Mouse (Mus musculus): ENCODE measurements around the gene Ndufaf8. TPM values are rescaled to one million over a fixed set of nuclear protein-coding genes. Genes with fewer than 3 reads are reported as not detected.

The Ndufaf8 gene
- 16.9 TPM for polyA plus RNA-seq (2015; fragmentation: Illumina TruSeq; extraction: RNeasy Lipid Tissue Mini Kit (QIAGEN cat#74804); ENCODE audit: insufficient read depth, low read depth, low replicate concordance)

DNA sequence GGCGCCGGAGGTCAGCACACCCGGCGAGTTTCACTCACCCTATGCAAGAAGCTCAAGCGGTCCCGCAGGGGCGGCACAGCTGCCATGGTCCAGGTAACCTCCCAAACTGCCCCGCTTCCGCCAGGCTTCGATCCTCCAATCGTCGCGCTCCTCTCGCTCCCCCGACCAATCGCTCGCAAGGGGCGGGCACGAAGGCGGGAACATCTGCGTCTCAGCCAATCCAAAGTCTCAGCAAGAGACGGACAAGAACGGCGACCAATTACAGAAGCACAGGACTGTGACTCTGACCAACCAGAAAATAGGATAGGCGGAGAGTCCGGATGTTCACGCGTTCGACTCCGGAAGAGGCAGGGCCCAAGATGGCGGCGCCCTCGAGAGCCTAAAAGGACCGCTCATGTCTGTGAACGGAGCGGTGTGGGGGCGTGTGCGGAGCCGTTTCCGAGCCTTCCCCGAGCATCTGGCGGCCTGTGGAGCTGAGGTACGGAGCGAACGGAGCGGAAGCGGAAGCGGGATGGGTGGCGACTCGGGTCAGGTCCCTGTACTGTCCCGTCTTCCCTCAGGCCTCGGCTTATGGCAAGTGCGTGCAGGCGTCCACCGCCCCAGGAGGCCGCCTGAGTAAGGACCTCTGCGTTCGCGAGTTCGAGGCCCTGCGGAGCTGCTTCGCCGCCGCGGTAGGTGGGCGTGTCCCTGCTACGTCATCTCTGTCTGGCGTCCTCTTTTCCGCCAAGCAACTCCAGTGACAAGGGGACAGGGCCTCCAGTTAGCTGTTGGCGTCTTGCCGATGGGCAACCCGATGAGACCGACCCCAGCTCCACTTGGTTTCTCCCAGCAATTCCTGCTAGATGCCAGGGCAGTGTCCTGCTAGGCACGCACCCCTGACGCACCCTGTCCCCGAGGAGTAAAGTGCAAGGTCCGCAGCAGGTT lies at the start of gene Ndufaf8, which contains the start of gene Tepsin:
Gene Ndufaf8, plus strand, starts transcription at position 341 of the 924 bp plus-strand sequence.
Gene Tepsin, minus strand, starts transcription at position 144 of the 924 bp plus-strand sequence.

DNA sequence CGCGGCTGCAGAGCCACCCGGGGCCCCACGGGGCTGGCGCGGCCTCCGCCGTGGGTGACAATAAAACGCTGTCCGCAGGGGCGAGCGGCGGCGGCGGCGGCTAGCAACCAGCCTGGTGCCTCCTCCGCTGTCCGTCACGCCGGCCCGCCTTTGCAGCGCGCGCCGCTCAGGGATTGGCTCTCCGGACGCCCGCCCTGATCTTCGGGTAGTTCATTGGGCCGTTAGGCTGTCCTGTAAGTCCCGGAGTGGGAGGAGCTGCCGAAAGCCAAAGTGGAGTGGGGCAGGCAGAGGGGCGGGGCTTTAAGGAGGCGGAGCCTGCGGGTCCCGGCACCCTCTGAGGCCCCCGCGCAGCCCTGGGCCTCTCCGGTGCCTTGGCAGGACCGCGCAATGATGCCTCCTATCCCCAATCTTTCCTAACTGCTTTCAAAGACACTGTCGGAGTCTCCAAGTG lies 12.0 kb upstream of the Ndufaf8 start, which contains the start of gene Cep131:
Gene Cep131, minus strand, starts transcription at position 126 of the 451 bp plus-strand sequence.

Other genes with a start within 250 kb of the Ndufaf8 start
- gene Chmp6, start 185.5 kb upstream of the Ndufaf8 start, polyA plus RNA-seq (2015; fragmentation: Illumina TruSeq; extraction: RNeasy Lipid Tissue Mini Kit (QIAGEN cat#74804); ENCODE audit: insufficient read depth, low read depth, low replicate concordance) = 7.9 TPM
- gene Baiap2, start 156.2 kb upstream of the Ndufaf8 start, polyA plus RNA-seq (2015; fragmentation: Illumina TruSeq; extraction: RNeasy Lipid Tissue Mini Kit (QIAGEN cat#74804); ENCODE audit: insufficient read depth, low read depth, low replicate concordance) = 14.7 TPM
- 3.7 TPM for gene Aatk, start 51.8 kb upstream of the Ndufaf8 start, polyA plus RNA-seq (2015; fragmentation: Illumina TruSeq; extraction: RNeasy Lipid Tissue Mini Kit (QIAGEN cat#74804); ENCODE audit: insufficient read depth, low read depth, low replicate concordance)
- gene Cep131, start 12.1 kb upstream of the Ndufaf8 start, polyA plus RNA-seq (2015; fragmentation: Illumina TruSeq; extraction: RNeasy Lipid Tissue Mini Kit (QIAGEN cat#74804); ENCODE audit: insufficient read depth, low read depth, low replicate concordance) = 9.6 TPM
- 11.9 TPM for gene Tepsin, start 197 bp upstream of the Ndufaf8 start, polyA plus RNA-seq (2015; fragmentation: Illumina TruSeq; extraction: RNeasy Lipid Tissue Mini Kit (QIAGEN cat#74804); ENCODE audit: insufficient read depth, low read depth, low replicate concordance)
- 29.3 TPM for gene Slc38a10, start 52.4 kb downstream of the Ndufaf8 start, polyA plus RNA-seq (2015; fragmentation: Illumina TruSeq; extraction: RNeasy Lipid Tissue Mini Kit (QIAGEN cat#74804); ENCODE audit: insufficient read depth, low read depth, low replicate concordance)
- 4.6 TPM for gene Bahcc1, start 134.0 kb downstream of the Ndufaf8 start, polyA plus RNA-seq (2015; fragmentation: Illumina TruSeq; extraction: RNeasy Lipid Tissue Mini Kit (QIAGEN cat#74804); ENCODE audit: insufficient read depth, low read depth, low replicate concordance)
- gene Actg1, start 249.6 kb downstream of the Ndufaf8 start, polyA plus RNA-seq (2015; fragmentation: Illumina TruSeq; extraction: RNeasy Lipid Tissue Mini Kit (QIAGEN cat#74804); ENCODE audit: insufficient read depth, low read depth, low replicate concordance) = 280 TPM